Mouse (Mus musculus): ENCODE measurements around the gene Ston2. TPM values are rescaled to one million over a fixed set of nuclear protein-coding genes. Genes with fewer than 3 reads are reported as not detected.
A peak's percentile ranks its signal among the peaks of the same experiment; 100 is the strongest.

Gene Ston2
- polyA plus RNA-seq, 1 experiment from 2014 or later = 25.0 TPM

- H3K36me3 ChIP-seq = peaks cover 3% of the 10 kb centered on the region; the same call in 1 of the 2 replicates
- no peak overlapping the region for H3K9ac ChIP-seq
- no peak for ATAC-seq (ENCODE audit: low read depth)
- H3K4me1 ChIP-seq (replicated peaks) = no peaks in the 10 kb centered on the region
- H3K4me3 ChIP-seq (replicated peaks) = no peak overlapping the region
- DNase-seq = no peak
- H3K9me3 ChIP-seq (replicated peaks) = no peaks in the 10 kb centered on the region
- WGBS (ENCODE audit: insufficient replicate concordance) = 79% methylated on average over 3 of the region's 3 CpGs
- H3K4me2 ChIP-seq = no peak overlapping the region
- no peaks in the 10 kb centered on the region for H3K27me3 ChIP-seq
- no peak overlapping the region for H3K27ac ChIP-seq
These were observed 133.6 kb downstream of the Ston2 start for GRCm38 (mm10) chr12:91654399-91655122.

GRCm38 (mm10) chr12:91648426-91648825, 139.8 kb downstream of the Ston2 start:
- no peak overlapping the region for H3K9ac ChIP-seq
- DNase-seq (no peak), ATAC-seq (ENCODE audit: low read depth) (no peak)
- H3K36me3 ChIP-seq = peaks cover 43% of the 10 kb centered on the region
- no peaks in the 10 kb centered on the region for H3K9me3 ChIP-seq (replicated peaks)
- no peaks in the 10 kb centered on the region for H3K27me3 ChIP-seq
- H3K4me3 ChIP-seq (replicated peaks) = no peak overlapping the region
- no peak overlapping the region for H3K4me2 ChIP-seq
- peaks cover 22% of the 10 kb centered on the region for H3K4me1 ChIP-seq (replicated peaks)
- WGBS (ENCODE audit: insufficient replicate concordance) = 88% methylated on average over 17 of the region's 17 CpGs
- no peak overlapping the region for H3K27ac ChIP-seq

GRCm38 (mm10) chr12:91645361-91646123, 142.6 kb downstream of the Ston2 start:
- DNase-seq = no peak
- Histone ChIP-seq H3K9me3 (replicated peaks) (no peaks in the 10 kb centered on the region), H3K4me1 (replicated peaks) (peaks cover 26% of the 10 kb centered on the region), H3K27ac (no peak overlapping the region), H3K36me3 (peaks cover 51% of the 10 kb centered on the region), H3K27me3 (no peaks in the 10 kb centered on the region), H3K4me3 (replicated peaks) (no peak overlapping the region), H3K9ac (no peak overlapping the region), H3K4me2 (no peak overlapping the region)
- ATAC-seq (ENCODE audit: low read depth) = peak; percentile 44
- WGBS (ENCODE audit: insufficient replicate concordance) = 67% methylated on average over 6 of the region's 6 CpGs

- H3K36me3 ChIP-seq = peaks cover 51% of the 10 kb centered on the region
- no peak overlapping the region for H3K4me3 ChIP-seq (replicated peaks)
- DNase-seq = no peak
- no peak overlapping the region for H3K27ac ChIP-seq
- no peak for ATAC-seq (ENCODE audit: low read depth)
- peaks cover 26% of the 10 kb centered on the region for H3K4me1 ChIP-seq (replicated peaks)
- H3K9me3 ChIP-seq (replicated peaks) = no peaks in the 10 kb centered on the region
- no peaks in the 10 kb centered on the region for H3K27me3 ChIP-seq
- 86% methylated on average over 7 of the region's 7 CpGs for WGBS (ENCODE audit: insufficient replicate concordance)
- no peak overlapping the region for H3K9ac ChIP-seq
- H3K4me2 ChIP-seq = no peak overlapping the region
These were observed 145.0 kb downstream of the Ston2 start for GRCm38 (mm10) chr12:91643221-91643620.

GRCm38 (mm10) chr12:91642426-91643093, 145.6 kb downstream of the Ston2 start:
- DNase-seq (no peak), ATAC-seq (ENCODE audit: low read depth) (no peak)
- Histone ChIP-seq H3K27me3 (no peaks in the 10 kb centered on the region), H3K4me2 (no peak overlapping the region), H3K36me3 (peaks cover 46% of the 10 kb centered on the region), H3K27ac (no peak overlapping the region), H3K4me1 (replicated peaks) (peaks cover 26% of the 10 kb centered on the region), H3K4me3 (replicated peaks) (no peak overlapping the region), H3K9ac (no peak overlapping the region), H3K9me3 (replicated peaks) (no peaks in the 10 kb centered on the region)
- WGBS (ENCODE audit: insufficient replicate concordance) = 82% methylated on average over 12 of the region's 12 CpGs

GRCm38 (mm10) chr12:91641631-91642141, 146.5 kb downstream of the Ston2 start:
- peak overlapping the region; percentile 26; the same call in 1 of the 2 replicates for H3K4me2 ChIP-seq
- no peaks in the 10 kb centered on the region for H3K9me3 ChIP-seq (replicated peaks)
- ATAC-seq (ENCODE audit: low read depth) = no peak
- H3K36me3 ChIP-seq = peaks cover 38% of the 10 kb centered on the region
- 49% methylated on average over 13 of the region's 13 CpGs for WGBS (ENCODE audit: insufficient replicate concordance)
- no peaks in the 10 kb centered on the region for H3K27me3 ChIP-seq
- peaks cover 26% of the 10 kb centered on the region for H3K4me1 ChIP-seq (replicated peaks)
- H3K27ac ChIP-seq = no peak overlapping the region
- no peak overlapping the region; the same call in 1 of the 2 replicates for H3K4me3 ChIP-seq (replicated peaks)
- H3K9ac ChIP-seq = no peak overlapping the region
- DNase-seq = no peak

DNA sequence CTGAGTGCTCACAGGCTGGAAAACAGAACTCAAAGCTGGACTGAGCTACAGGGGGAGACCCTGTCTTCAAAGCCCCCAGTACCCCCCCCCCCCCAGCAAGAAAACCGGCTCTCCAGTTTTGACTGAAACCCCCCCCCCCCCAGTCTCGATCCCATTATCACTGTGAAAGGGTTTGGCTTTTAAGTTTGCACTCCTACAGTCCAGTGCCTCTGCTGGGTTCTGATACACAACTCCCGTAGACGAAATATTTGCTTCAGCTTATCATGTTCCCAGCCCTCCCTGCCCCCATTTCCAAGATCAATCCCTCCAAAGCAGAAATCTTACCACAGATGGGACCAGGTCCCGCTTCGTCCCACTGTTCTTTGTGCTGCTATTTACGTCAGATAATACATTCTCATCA, 147.1 kb downstream of the Ston2 start:
- no peak overlapping the region for H3K9ac ChIP-seq
- no peaks in the 10 kb centered on the region for H3K27me3 ChIP-seq
- no peaks in the 10 kb centered on the region for H3K9me3 ChIP-seq (replicated peaks)
- WGBS (ENCODE audit: insufficient replicate concordance) = 58% methylated on average over 7 of the region's 7 CpGs
- peaks cover 32% of the 10 kb centered on the region for H3K36me3 ChIP-seq
- no peak overlapping the region for H3K27ac ChIP-seq
- ATAC-seq (ENCODE audit: low read depth) (no peak), DNase-seq (no peak)
- no peak overlapping the region for H3K4me3 ChIP-seq (replicated peaks)
- H3K4me2 ChIP-seq = peak overlapping the region; percentile 26; the same call in 1 of the 2 replicates
- peaks cover 23% of the 10 kb centered on the region for H3K4me1 ChIP-seq (replicated peaks)

DNA sequence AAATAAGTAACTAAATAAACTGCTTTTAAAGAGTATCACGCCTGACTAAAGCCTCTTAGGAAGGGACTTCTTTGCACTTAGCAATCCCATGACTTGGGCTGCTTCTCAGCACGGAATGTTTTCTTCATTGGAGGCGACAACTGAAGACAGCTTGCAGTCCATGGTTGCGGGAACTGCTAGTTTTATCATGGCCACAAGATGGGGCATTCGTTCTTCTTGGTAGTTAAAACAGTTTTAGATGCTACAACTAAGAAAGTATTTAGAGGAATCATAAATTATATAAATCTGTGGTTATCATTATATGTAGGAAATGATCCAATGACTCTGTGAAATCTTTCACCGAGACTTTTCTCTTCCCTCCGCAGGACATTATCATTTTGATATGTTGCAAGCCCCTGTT, 147.5 kb downstream of the Ston2 start:
- no peak overlapping the region for H3K4me3 ChIP-seq (replicated peaks)
- H3K9ac ChIP-seq = no peak overlapping the region
- no peaks in the 10 kb centered on the region for H3K27me3 ChIP-seq
- peaks cover 29% of the 10 kb centered on the region for H3K36me3 ChIP-seq
- 63% methylated on average over 7 of the region's 7 CpGs for WGBS (ENCODE audit: insufficient replicate concordance)
- DNase-seq (no peak), ATAC-seq (ENCODE audit: low read depth) (no peak)
- H3K4me2 ChIP-seq = no peak overlapping the region
- no peak overlapping the region for H3K27ac ChIP-seq
- peaks cover 19% of the 10 kb centered on the region for H3K4me1 ChIP-seq (replicated peaks)
- no peaks in the 10 kb centered on the region for H3K9me3 ChIP-seq (replicated peaks)

- Histone ChIP-seq H3K4me2 (no peak overlapping the region), H3K9me3 (replicated peaks) (no peaks in the 10 kb centered on the region), H3K27ac (no peak overlapping the region), H3K9ac (no peak overlapping the region), H3K27me3 (no peaks in the 10 kb centered on the region), H3K36me3 (peaks cover 22% of the 10 kb centered on the region), H3K4me3 (replicated peaks) (no peak overlapping the region), H3K4me1 (replicated peaks) (peaks cover 4% of the 10 kb centered on the region)
- ATAC-seq (ENCODE audit: low read depth) (no peak), DNase-seq (no peak)
- WGBS (ENCODE audit: insufficient replicate concordance) = 79% methylated on average over 3 of the region's 3 CpGs
These were observed 149.8 kb downstream of the Ston2 start for GRCm38 (mm10) chr12:91638351-91638750.

- Histone ChIP-seq H3K9ac (no peak overlapping the region), H3K9me3 (replicated peaks) (no peaks in the 10 kb centered on the region), H3K4me3 (replicated peaks) (no peak overlapping the region), H3K27ac (no peak overlapping the region), H3K4me1 (replicated peaks) (peaks cover 4% of the 10 kb centered on the region), H3K4me2 (no peak overlapping the region), H3K27me3 (no peaks in the 10 kb centered on the region), H3K36me3 (peaks cover 22% of the 10 kb centered on the region)
- 75% methylated on average over 12 of the region's 12 CpGs for WGBS (ENCODE audit: insufficient replicate concordance)
- no peak for DNase-seq
- ATAC-seq (ENCODE audit: low read depth) = peak; percentile 39; the same call in 1 of the 2 replicates
These were observed 150.9 kb downstream of the Ston2 start for GRCm38 (mm10) chr12:91637136-91637909.

Measured in liver, embryonic 13.5 days (tissue).